Mouse (Mus musculus): ENCODE data around the gene Hipk2. TPM values are rescaled to one million over a fixed set of nuclear protein-coding genes. Genes with fewer than 3 reads are reported as not detected.

Gene Hipk2
- polyA plus RNA-seq, 1 experiment from 2014 or later: 12.0 TPM

DNA sequence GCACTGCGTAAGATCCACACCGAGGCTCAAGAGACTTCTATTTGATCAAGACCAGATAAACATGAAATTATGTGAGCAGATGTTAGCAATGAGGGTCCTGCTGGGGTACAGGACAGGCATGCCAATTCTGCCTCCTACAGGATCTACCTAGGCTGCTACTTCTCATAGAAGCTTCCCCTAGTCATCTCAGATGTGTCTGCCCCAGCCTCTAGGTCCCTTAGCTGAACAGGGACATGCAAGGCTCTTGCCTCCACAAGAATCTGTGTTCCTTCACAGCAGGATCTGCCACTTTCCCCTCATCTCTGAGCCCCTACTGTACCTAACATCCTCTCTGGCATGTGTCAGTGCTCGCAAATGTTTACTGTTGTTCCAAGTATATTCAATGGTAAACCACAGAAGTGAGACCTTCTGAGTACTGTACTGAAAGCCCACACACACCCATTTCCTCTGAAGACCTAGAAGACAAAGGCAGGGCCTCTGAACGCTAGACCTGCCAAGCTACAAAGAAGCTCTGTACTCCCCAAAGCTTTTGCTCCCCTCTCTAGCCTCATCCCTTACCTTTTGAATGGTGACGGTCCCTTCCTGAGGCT, 86.6 kb downstream of the Hipk2 start:
- Histone ChIP-seq H3K4me2 (replicated peaks; ENCODE audit: low read depth) (no peak overlapping the region), H3K36me3 (ENCODE audit: control insufficient read depth, insufficient read depth) (no peaks in the 10 kb centered on the region), H3K9ac (ENCODE audit: low read depth, low read length) (no peak overlapping the region), H3K27ac (ENCODE audit: low read depth, low read length) (no peak overlapping the region), H3K4me1 (replicated peaks; ENCODE audit: control insufficient read depth, insufficient read depth, low read length) (0 out of 2 replicates have a peak, but pooled peaks cover 6% of the 10 kb centered on the region), H3K27me3 (replicated peaks; ENCODE audit: control insufficient read depth, insufficient read depth, low read length) (no peaks in the 10 kb centered on the region), H3K9me3 (ENCODE audit: control insufficient read depth) (no peaks in the 10 kb centered on the region), H3K4me3 (ENCODE audit: low read depth, low read length) (no peak overlapping the region)
- WGBS: 73% methylated on average over 5 of the region's 5 CpGs
- ATAC-seq: no peak
- TF ChIP-seq CTCF (IDR thresholded peaks at IDR 0.05; ENCODE audit: low read depth): no peak

DNA sequence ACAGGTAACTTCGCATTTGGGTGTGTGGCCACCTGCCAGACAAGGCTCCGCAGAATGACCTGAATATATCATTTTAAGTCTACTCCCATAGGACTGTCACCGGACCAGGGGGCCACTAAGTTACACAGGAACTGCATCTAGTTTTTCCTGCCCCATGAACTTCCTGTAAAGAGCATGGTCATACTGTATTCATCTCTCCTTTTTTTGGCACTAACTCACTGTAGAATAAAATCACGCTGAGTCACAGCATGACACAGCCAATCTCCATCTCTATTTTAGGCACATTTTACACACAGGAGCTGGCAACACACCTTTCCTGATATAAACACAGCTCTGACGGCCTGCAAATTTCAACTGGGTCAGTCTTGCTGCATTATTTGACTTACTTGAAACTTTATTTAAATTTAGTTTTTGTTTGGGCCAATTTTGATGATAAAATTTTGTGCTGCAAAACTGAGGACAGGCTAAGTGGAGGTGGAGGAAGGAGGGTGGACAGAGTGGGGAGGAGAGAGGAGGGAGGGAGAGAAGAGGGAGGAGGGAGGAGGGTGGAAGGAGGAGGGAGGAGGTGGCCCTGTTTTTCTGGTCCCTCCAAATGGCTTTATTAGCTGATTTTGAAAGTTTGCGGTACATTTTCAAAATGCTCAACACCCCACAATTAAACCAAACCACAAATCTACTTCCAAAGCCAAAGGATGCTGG, 88.0 kb downstream of the Hipk2 start:
- H3K9ac ChIP-seq (ENCODE audit: low read depth, low read length): no peak overlapping the region
- H3K4me3 ChIP-seq (ENCODE audit: low read depth, low read length): no peak overlapping the region
- no peaks in the 10 kb centered on the region for H3K9me3 ChIP-seq (ENCODE audit: control insufficient read depth)
- 0 out of 2 replicates have a peak, but pooled peaks cover 6% of the 10 kb centered on the region for H3K4me1 ChIP-seq (replicated peaks; ENCODE audit: control insufficient read depth, insufficient read depth, low read length)
- no peak overlapping the region for H3K4me2 ChIP-seq (replicated peaks; ENCODE audit: low read depth)
- H3K27me3 ChIP-seq (replicated peaks; ENCODE audit: control insufficient read depth, insufficient read depth, low read length): no peaks in the 10 kb centered on the region
- ATAC-seq: no peak
- WGBS: 75% methylated on average over 6 of the region's 6 CpGs
- TF ChIP-seq CTCF (IDR thresholded peaks at IDR 0.05; ENCODE audit: low read depth): no peak
- H3K27ac ChIP-seq (ENCODE audit: low read depth, low read length): no peak overlapping the region
- H3K36me3 ChIP-seq (ENCODE audit: control insufficient read depth, insufficient read depth): no peaks in the 10 kb centered on the region

DNA sequence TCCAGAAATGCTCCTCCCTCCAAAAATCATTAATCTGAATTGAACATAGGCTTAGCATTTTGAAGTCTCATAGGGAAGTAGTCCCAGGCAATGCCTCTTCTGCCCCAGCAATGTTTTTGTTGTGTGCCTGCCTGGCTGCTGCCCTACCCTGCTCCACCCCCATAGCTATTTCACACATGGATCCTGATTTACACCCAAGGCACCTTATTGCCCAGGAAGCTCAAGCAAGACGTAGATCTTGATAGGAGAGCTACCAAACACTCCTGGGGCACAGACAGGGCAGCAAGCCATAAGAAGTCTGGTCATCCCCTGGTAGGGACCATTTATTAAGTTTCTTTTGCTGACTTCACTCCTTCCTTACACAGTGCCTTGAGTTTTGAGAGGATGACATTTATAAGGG, 88.8 kb downstream of the Hipk2 start:
- Histone ChIP-seq H3K27me3 (replicated peaks; ENCODE audit: control insufficient read depth, insufficient read depth, low read length) (no peaks in the 10 kb centered on the region), H3K4me1 (replicated peaks; ENCODE audit: control insufficient read depth, insufficient read depth, low read length) (0 out of 2 replicates have a peak, but pooled peaks cover 6% of the 10 kb centered on the region), H3K4me3 (ENCODE audit: low read depth, low read length) (no peak overlapping the region), H3K9me3 (ENCODE audit: control insufficient read depth) (no peaks in the 10 kb centered on the region), H3K9ac (ENCODE audit: low read depth, low read length) (no peak overlapping the region), H3K4me2 (replicated peaks; ENCODE audit: low read depth) (no peak overlapping the region), H3K27ac (ENCODE audit: low read depth, low read length) (no peak overlapping the region), H3K36me3 (ENCODE audit: control insufficient read depth, insufficient read depth) (no peaks in the 10 kb centered on the region)
- 16% methylated on average over 1 of the region's 1 CpGs for WGBS
- ATAC-seq: no peak
- TF ChIP-seq CTCF (IDR thresholded peaks at IDR 0.05; ENCODE audit: low read depth): no peak

DNA sequence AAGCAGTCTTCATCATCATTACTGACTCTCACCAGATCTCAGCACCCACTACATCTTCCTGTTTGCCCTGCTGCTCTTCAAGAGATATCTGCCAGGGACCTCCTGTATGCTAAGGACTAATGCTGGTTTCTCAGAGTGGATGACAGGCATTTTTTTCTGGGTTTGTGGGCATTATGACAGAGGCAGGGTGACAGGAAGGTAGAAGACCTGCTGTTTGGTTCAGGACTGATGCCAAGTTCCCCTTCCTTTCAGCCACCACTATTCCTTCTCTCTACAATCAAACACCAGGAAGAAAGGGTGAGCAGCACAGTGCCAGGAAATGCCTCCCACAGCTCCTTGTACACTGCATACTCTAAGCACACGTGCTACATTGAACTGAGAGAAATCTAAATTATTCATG, 90.2 kb downstream of the Hipk2 start:
- Histone ChIP-seq H3K36me3 (ENCODE audit: control insufficient read depth, insufficient read depth) (no peaks in the 10 kb centered on the region), H3K4me2 (replicated peaks; ENCODE audit: low read depth) (no peak overlapping the region), H3K27me3 (replicated peaks; ENCODE audit: control insufficient read depth, insufficient read depth, low read length) (no peaks in the 10 kb centered on the region), H3K9ac (ENCODE audit: low read depth, low read length) (no peak overlapping the region), H3K4me3 (ENCODE audit: low read depth, low read length) (no peak overlapping the region), H3K4me1 (replicated peaks; ENCODE audit: control insufficient read depth, insufficient read depth, low read length) (0 out of 2 replicates have a peak, but pooled peaks cover 6% of the 10 kb centered on the region), H3K27ac (ENCODE audit: low read depth, low read length) (no peak overlapping the region), H3K9me3 (ENCODE audit: control insufficient read depth) (no peaks in the 10 kb centered on the region)
- 63% methylated on average over 1 of the region's 1 CpGs for WGBS
- no peak for ATAC-seq
- no peak for TF ChIP-seq CTCF (IDR thresholded peaks at IDR 0.05; ENCODE audit: low read depth)

DNA sequence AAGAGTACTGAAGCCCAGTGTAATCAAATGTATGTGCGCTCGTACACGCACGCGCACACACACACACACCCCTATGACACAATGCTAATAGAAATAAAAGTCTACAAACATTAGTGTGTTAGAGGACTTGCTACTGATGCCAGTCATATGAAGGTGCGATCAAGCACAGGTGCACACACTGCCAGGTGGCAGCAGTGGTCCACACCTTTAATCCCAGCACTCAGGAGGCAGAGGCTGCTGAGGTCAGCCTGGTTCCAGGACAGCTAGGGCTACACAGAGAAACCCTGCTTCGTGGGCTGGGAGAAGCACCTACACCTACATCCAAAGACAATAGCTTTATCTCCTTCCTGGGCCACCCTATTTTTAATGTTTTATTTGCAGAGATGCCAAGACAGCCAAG, 96.6 kb downstream of the Hipk2 start:
- H3K9me3 ChIP-seq (ENCODE audit: control insufficient read depth): no peaks in the 10 kb centered on the region
- H3K36me3 ChIP-seq (ENCODE audit: control insufficient read depth, insufficient read depth): peaks cover 5% of the 10 kb centered on the region; the same call in 1 of the 2 replicates
- H3K4me1 ChIP-seq (replicated peaks; ENCODE audit: control insufficient read depth, insufficient read depth, low read length): no peaks in the 10 kb centered on the region
- TF ChIP-seq CTCF (IDR thresholded peaks at IDR 0.05; ENCODE audit: low read depth): peak; percentile 32; the same call in 1 of the 2 replicates
- H3K27ac ChIP-seq (ENCODE audit: low read depth, low read length): no peak overlapping the region
- ATAC-seq: no peak
- no peak overlapping the region for H3K4me2 ChIP-seq (replicated peaks; ENCODE audit: low read depth)
- H3K27me3 ChIP-seq (replicated peaks; ENCODE audit: control insufficient read depth, insufficient read depth, low read length): no peaks in the 10 kb centered on the region
- no peak overlapping the region for H3K4me3 ChIP-seq (ENCODE audit: low read depth, low read length)
- no peak overlapping the region for H3K9ac ChIP-seq (ENCODE audit: low read depth, low read length)
- 82% methylated on average over 7 of the region's 7 CpGs for WGBS

DNA sequence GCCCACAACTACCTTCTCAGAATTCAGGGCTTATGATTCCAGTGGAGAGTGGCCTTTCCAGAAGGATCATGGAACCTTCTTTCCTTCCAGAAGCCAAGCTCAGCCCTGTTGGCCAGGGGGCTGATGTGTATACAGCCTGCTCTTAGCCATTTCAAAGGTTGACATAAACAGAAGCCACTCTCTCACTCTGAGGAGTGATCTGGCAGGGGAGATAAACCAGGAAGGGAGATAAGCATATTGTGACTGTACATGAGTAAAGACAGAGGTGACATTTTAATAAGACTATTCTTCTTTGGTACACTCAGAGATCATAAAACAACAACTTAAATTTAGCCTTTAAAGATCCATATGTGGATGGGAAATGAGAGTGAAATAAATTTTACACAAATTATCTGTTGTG, 97.1 kb downstream of the Hipk2 start:
- no peak overlapping the region for H3K27ac ChIP-seq (ENCODE audit: low read depth, low read length)
- no peak for ATAC-seq
- H3K27me3 ChIP-seq (replicated peaks; ENCODE audit: control insufficient read depth, insufficient read depth, low read length): no peaks in the 10 kb centered on the region
- TF ChIP-seq CTCF (IDR thresholded peaks at IDR 0.05; ENCODE audit: low read depth): no peak
- H3K4me2 ChIP-seq (replicated peaks; ENCODE audit: low read depth): no peak overlapping the region
- no peaks in the 10 kb centered on the region for H3K4me1 ChIP-seq (replicated peaks; ENCODE audit: control insufficient read depth, insufficient read depth, low read length)
- no peak overlapping the region for H3K4me3 ChIP-seq (ENCODE audit: low read depth, low read length)
- no peaks in the 10 kb centered on the region for H3K9me3 ChIP-seq (ENCODE audit: control insufficient read depth)
- H3K9ac ChIP-seq (ENCODE audit: low read depth, low read length): no peak overlapping the region
- H3K36me3 ChIP-seq (ENCODE audit: control insufficient read depth, insufficient read depth): peaks cover 5% of the 10 kb centered on the region; the same call in 1 of the 2 replicates

All from intestine, postnatal 0 days (tissue).